In the genomic region with DNA sequence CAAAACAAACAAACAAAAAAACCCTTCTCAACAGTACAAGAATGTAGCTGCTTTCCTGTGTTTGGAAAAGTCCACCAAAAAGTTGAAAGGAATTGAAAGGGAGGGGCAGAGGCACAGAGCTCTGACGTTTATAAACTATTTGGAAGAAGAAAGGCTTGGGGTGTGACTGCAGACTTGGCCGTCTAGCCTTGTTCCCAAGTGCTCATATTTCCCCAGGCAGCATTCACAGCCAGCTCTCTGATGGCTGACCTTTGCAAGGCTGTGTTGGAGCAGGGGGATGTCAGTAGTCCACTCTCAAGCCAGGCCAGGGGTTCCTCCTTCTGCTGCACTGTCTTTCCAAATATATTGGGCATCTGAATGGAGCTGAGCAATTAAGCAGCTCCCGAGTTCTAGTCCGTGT, we compare ENCODE assay signal across 12 mouse cellular contexts.
DNase-seq lines count a peak whose midpoint lies in the region; ATAC-seq and TF ChIP-seq lines count a peak whose summit lies in the region.
"Had no signal": no experiment of that assay in that cellular context is flagged by ENCODE, and none has a peak within 500 bp of the region (broad histone marks: within the 10 kb centered on the region; RNA-seq: fewer than 3 reads in every experiment).

No protein-coding gene starts in this region.

- no peak for ATAC-seq in erythroid progenitor cell, adult 5-6 weeks (replicated peaks; ENCODE audit: low FRiP score, poor library complexity, severe bottlenecking)
- ATAC-seq: inflammation-experienced regulatory T-cells, adult 6 months had no signal

- peak overlapping the region; percentile 38 for H3K4me2 ChIP-seq in myocyte (ENCODE audit: low read depth)

- 48% methylated on average over 4 of the region's 4 CpGs for WGBS in lung, adult 2 months

- H3K79me2 ChIP-seq in myocyte (ENCODE audit: control insufficient read depth, insufficient read depth) = no peaks in the 10 kb centered on the region

- DNase-seq in lung, adult 18-20 months = peak; percentile 10 to 13
- DNase-seq in lung, adult 2 months = no peak
- DNase-seq in gastrocnemius, postnatal 25 days = peak; percentile 65
- DNase-seq in heart, postnatal 10 days = peak; percentile 24 to 52
- no peak for DNase-seq in ovary, postnatal 36 days (ENCODE audit: low spot score)
- no peak for DNase-seq in thymus, postnatal 25 days
- DNase-seq: liver; thymus, adult 2 months had no signal

- intact Hi-C loops in heart, postnatal 10 days (cut with DNase I) = loop anchor here (10.0 kb wide), 1 partner anchor 573 kb away; no protein-coding TSS in a partner anchor

- H3ac ChIP-seq in myocyte (ENCODE audit: control insufficient read depth, insufficient read length) = no peak overlapping the region

- H3K36me3 ChIP-seq in myocyte (ENCODE audit: control insufficient read depth, insufficient read depth) = no peaks in the 10 kb centered on the region
- H3K36me3 ChIP-seq: midbrain, embryonic 10.5 days had no signal

- no peak for TF ChIP-seq POLR2A in lung, adult 2 months (IDR thresholded peaks at IDR 0.05; ENCODE audit: borderline replicate concordance, extremely low read depth, low read depth, low read length)
- no peak for TF ChIP-seq POLR2A in myocyte (IDR thresholded peaks at IDR 0.05; ENCODE audit: insufficient read length, low read depth)

- no peak for TF ChIP-seq CTCF in lung, adult 2 months (IDR thresholded peaks at IDR 0.05; ENCODE audit: insufficient read depth, low read length)

- H3K4me3 ChIP-seq in lung, adult 2 months (replicated peaks; ENCODE audit: extremely low read depth, low read depth, low read length) = no peak overlapping the region
- no peak overlapping the region for H3K4me3 ChIP-seq in myocyte
- H3K4me3 ChIP-seq: midbrain, embryonic 10.5 days had no signal

- no peaks in the 10 kb centered on the region for H3K4me1 ChIP-seq in lung, adult 2 months (ENCODE audit: control insufficient read depth, insufficient read depth, low read length)
- H3K4me1 ChIP-seq: midbrain, embryonic 10.5 days had no signal

- no peaks in the 10 kb centered on the region for H3K27me3 ChIP-seq in myocyte (ENCODE audit: control insufficient read depth, insufficient read depth, insufficient read length)

TF ChIP-seq in myocyte, 11 proteins besides CTCF, POLR2A, EP300 and RAD21:
- TF ChIP-seq SRF (IDR thresholded peaks at IDR 0.05; ENCODE audit: control insufficient read depth, insufficient read length, low read depth) = no peak
- no peak for TF ChIP-seq MYOD1 (IDR thresholded peaks at IDR 0.05; ENCODE audit: control insufficient read depth in 1 of 3, insufficient read length in 2 of 3, low read depth in 2 of 3)
- TF ChIP-seq REST (IDR thresholded peaks at IDR 0.05; ENCODE audit: insufficient read depth, insufficient read length) = no peak
- TF ChIP-seq USF1 (IDR thresholded peaks at IDR 0.05; ENCODE audit: low read depth) = no peak
- TF ChIP-seq CEBPB (IDR thresholded peaks at IDR 0.05; ENCODE audit: insufficient read depth, poor library complexity, severe bottlenecking) = no peak
- no peak for TF ChIP-seq MYOG (IDR thresholded peaks at IDR 0.05; ENCODE audit: control insufficient read depth in 1 of 3, insufficient read depth in 1 of 3, insufficient read length in 2 of 3, low read depth in 2 of 3)
- TF ChIP-seq TCF12 (IDR thresholded peaks at IDR 0.05; ENCODE audit: insufficient read depth, poor library complexity, severe bottlenecking) = no peak
- TF ChIP-seq E2F4 (IDR thresholded peaks at IDR 0.05; ENCODE audit: insufficient read depth) = no peak
- no peak for TF ChIP-seq POLR2AphosphoS2 (IDR thresholded peaks at IDR 0.05; ENCODE audit: insufficient read length, low read depth)
- TF ChIP-seq MAX (IDR thresholded peaks at IDR 0.05; ENCODE audit: low read depth) = no peak
- no peak for TF ChIP-seq TCF3 (IDR thresholded peaks at IDR 0.05; ENCODE audit: insufficient read length, low read depth)
TF ChIP-seq in myocyte: peak in this region for 0.

Comparison
In these comparisons a context has a peak if more than half of its experiments do, and no peak if none do; other contexts are left out.
1. DNase-seq: peak in lung, adult 18-20 months (2 of 2), gastrocnemius, postnatal 25 days (single experiment) and heart, postnatal 10 days (2 of 2); none in lung, adult 2 months (single experiment), ovary, postnatal 36 days (single experiment) and thymus, postnatal 25 days (single experiment).